Comparison of ENCODE assay signal across 20 mouse cellular contexts in the genomic region with DNA sequence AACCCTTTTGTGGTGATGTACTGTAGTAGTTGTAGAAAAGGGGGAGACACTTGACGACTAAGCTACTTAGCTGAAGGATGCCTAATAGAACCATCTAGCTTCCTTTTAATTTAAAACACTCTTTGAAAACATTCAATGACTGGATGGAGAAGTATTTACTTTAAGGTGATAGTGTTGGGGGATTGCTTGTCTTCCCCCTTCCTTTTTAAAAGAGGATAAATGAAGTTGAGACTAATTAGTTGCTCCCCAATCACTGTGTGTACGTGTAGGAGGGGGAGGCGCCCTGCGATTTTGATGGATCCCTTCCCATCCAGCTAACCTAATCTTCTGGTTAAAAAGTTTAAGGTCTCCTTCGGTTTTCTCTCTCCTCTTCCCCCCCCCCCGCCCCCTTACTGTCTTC. TPM values are rescaled to one million over a fixed set of nuclear protein-coding genes. Genes with fewer than 3 reads are reported as not detected.
DNase-seq lines count a peak whose midpoint lies in the region; ATAC-seq and TF ChIP-seq lines count a peak whose summit lies in the region.
"Had no signal": no experiment of that assay in that cellular context is flagged by ENCODE, and none has a peak within 500 bp of the region (broad histone marks: within the 10 kb centered on the region; RNA-seq: fewer than 3 reads in every experiment).

No protein-coding gene starts in this region.

- H3K27me3 ChIP-seq in heart, embryonic 15.5 days = peaks cover 80% of the 10 kb centered on the region
- peaks cover 71% of the 10 kb centered on the region for H3K27me3 ChIP-seq in kidney, postnatal 0 days (ENCODE audit: insufficient read depth, low read length)
- peaks cover 100% of the 10 kb centered on the region for H3K27me3 ChIP-seq in embryonic facial prominence, embryonic 10.5 days (replicated peaks; ENCODE audit: low read depth, poor library complexity, severe bottlenecking)

- intact Hi-C loops in heart, postnatal 10 days (cut with DNase I) = no loop called here

- ATAC-seq in heart, embryonic 15.5 days (replicated peaks; ENCODE audit: insufficient number of reproducible peaks, insufficient read depth, low FRiP score, low read depth) = no peak
- ATAC-seq in kidney, postnatal 0 days (replicated peaks; ENCODE audit: low FRiP score, low read depth) = no peak
- ATAC-seq: forebrain, embryonic 14.5 days; midbrain, embryonic 13.5 days had no signal

- H3K4me3 ChIP-seq in heart, embryonic 15.5 days = no peak overlapping the region
- peak overlapping the region; percentile 13; the same call in 1 of the 2 replicates for H3K4me3 ChIP-seq in kidney, postnatal 0 days (replicated peaks; ENCODE audit: low read depth, low read length)
- H3K4me3 ChIP-seq in embryonic facial prominence, embryonic 10.5 days = no peak overlapping the region
- H3K4me3 ChIP-seq: erythroblast, embryonic 14.5 days had no signal

- TF ChIP-seq CTCF in kidney, postnatal 0 days (IDR thresholded peaks at IDR 0.05; ENCODE audit: low read depth) = no peak

- no peaks in the 10 kb centered on the region for H3K9me3 ChIP-seq in heart, embryonic 15.5 days (replicated peaks)
- no peaks in the 10 kb centered on the region for H3K9me3 ChIP-seq in kidney, postnatal 0 days (replicated peaks; ENCODE audit: low read length)
- no peaks in the 10 kb centered on the region for H3K9me3 ChIP-seq in embryonic facial prominence, embryonic 10.5 days
- H3K9me3 ChIP-seq: midbrain, embryonic 13.5 days had no signal

- H3K4me1 ChIP-seq in heart, embryonic 15.5 days (replicated peaks) = peaks cover 14% of the 10 kb centered on the region
- no peaks in the 10 kb centered on the region for H3K4me1 ChIP-seq in kidney, postnatal 0 days (replicated peaks; ENCODE audit: insufficient read depth, low read length)
- peaks cover 47% of the 10 kb centered on the region for H3K4me1 ChIP-seq in embryonic facial prominence, embryonic 10.5 days

- no peaks in the 10 kb centered on the region for H3K36me3 ChIP-seq in heart, embryonic 15.5 days
- H3K36me3 ChIP-seq in kidney, postnatal 0 days (ENCODE audit: insufficient read depth, low read length) = no peaks in the 10 kb centered on the region
- no peaks in the 10 kb centered on the region for H3K36me3 ChIP-seq in embryonic facial prominence, embryonic 10.5 days (replicated peaks)
- H3K36me3 ChIP-seq: midbrain, embryonic 13.5 days had no signal

- no peak overlapping the region for H3K27ac ChIP-seq in heart, embryonic 15.5 days
- H3K27ac ChIP-seq in kidney, postnatal 0 days = no peak overlapping the region
- no peak overlapping the region for H3K27ac ChIP-seq in embryonic facial prominence, embryonic 10.5 days (replicated peaks)
- H3K27ac ChIP-seq: macrophage; midbrain, embryonic 13.5 days had no signal

- H3K9ac ChIP-seq in heart, embryonic 15.5 days = no peak overlapping the region
- H3K9ac ChIP-seq in kidney, postnatal 0 days (ENCODE audit: low read depth, low read length) = no peak overlapping the region
- H3K9ac ChIP-seq: lung, embryonic 14.5 days; midbrain, embryonic 13.5 days had no signal

- WGBS in heart, embryonic 15.5 days = 11% methylated on average over 6 of the region's 6 CpGs
- under 1% methylated on average over 5 of the region's 6 CpGs for WGBS in kidney, postnatal 0 days
- 0% methylated on average over 6 of the region's 6 CpGs for WGBS in embryonic facial prominence, embryonic 10.5 days

- H3K4me2 ChIP-seq in heart, embryonic 15.5 days = peak overlapping the region; percentile 50
- H3K4me2 ChIP-seq in kidney, postnatal 0 days (ENCODE audit: low read length) = peak overlapping the region; percentile 33

- no peak for DNase-seq in heart, postnatal 10 days
- DNase-seq in kidney, postnatal 0 days (ENCODE audit: low spot score) = no peak
- DNase-seq in kidney, adult 18-20 months = no peak
- DNase-seq in embryonic facial prominence, embryonic 10.5 days (ENCODE audit: low spot score) = peak; percentile 18
- DNase-seq in gonadal fat pad, adult 2 months (ENCODE audit: low read depth) = peak; percentile 19
- DNase-seq in lung, postnatal 4 days = no peak
- DNase-seq in layer of hippocampus, adult 8-10 months (ENCODE audit: low spot score in 2 of 2) = no peak
- DNase-seq: adrenal gland, postnatal 36 days; cerebellum, adult 2 months; layer of hippocampus, postnatal 36 days; left cerebral cortex, postnatal 4 days; thymus, adult 2 months had no signal

RNA-seq across cellular contexts. Expression of a gene that starts 23.7 kb away (rescaled TPM):
- polyA plus RNA-seq in heart, embryonic 15.5 days (2015; fragmentation: Nextera tagmentation; extraction: Ambion mirVana) = 15.0 and 19.2 TPM in 2 replicates
- total RNA-seq in heart, postnatal 10 days (2021) = 1 to 10 TPM; 1.4 to 1.6 TPM
- 6.5 and 7.0 TPM in 2 replicates for polyA plus RNA-seq in kidney, postnatal 0 days (2015; fragmentation: Nextera tagmentation; extraction: Ambion mirVana)
- polyA plus RNA-seq in embryonic facial prominence, embryonic 10.5 days (2016; fragmentation: Nextera tagmentation; extraction: Ambion mirVana) = 41.4 and 43.8 TPM in 2 replicates
- polyA plus RNA-seq in gonadal fat pad, adult 2 months (2012; rRNA removed) = 0.28 and 1.5 TPM in 2 replicates
- total RNA-seq in layer of hippocampus, adult 8-10 months (2022) = not detected
- total RNA-seq: adrenal gland, postnatal 36 days; granulocyte monocyte progenitor cell, adult 5-6 weeks; layer of hippocampus, postnatal 36 days; left cerebral cortex, postnatal 4 days; neutrophil, adult 5-6 weeks had no signal
- polyA plus RNA-seq: erythroblast, embryonic 14.5 days; macrophage had no signal

Comparison
In these comparisons a context has a peak if more than half of its experiments do, and no peak if none do; other contexts are left out.
1. DNase-seq: peak in embryonic facial prominence, embryonic 10.5 days (single experiment) and gonadal fat pad, adult 2 months (single experiment); none in heart, postnatal 10 days (0 of 2), kidney, postnatal 0 days (single experiment), kidney, adult 18-20 months (single experiment), lung, postnatal 4 days (0 of 2) and layer of hippocampus, adult 8-10 months (0 of 2).